Mouse (Mus musculus): ENCODE data around the gene Tigd3.

DNA sequence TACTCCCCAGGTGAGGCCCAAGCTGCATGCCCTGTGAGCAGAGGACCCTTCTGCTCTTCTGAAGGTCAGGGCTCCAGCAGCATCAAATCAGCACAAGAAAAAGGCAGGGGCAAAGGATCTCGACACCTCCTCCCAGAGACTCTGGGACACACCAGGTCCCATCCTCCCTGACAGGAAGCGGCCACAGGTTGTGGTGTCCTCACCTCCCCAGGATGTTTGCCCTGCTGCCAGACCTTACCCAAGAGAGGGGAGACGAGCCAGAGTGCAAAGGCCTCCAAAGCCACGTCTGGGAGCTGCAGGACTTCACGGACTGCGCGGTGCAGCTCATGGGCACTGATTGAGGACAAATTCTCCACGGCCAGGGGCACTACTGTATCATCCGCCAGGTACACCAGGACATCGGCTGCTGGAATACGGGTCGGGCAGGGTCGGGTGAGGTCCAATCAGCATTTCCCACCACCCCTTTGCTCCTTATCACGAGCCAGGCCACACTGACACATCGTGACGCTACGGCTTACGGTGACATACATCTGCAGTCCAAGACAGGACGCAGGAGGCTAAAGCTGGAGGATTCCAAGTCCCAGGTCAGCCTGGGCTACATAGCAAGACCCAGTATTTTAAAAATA lies 20.9 kb downstream of the Tigd3 start:
- TF ChIP-seq POLR2A (IDR thresholded peaks at IDR 0.05; ENCODE audit: low read depth, low read length) (no peak), CTCF (IDR thresholded peaks at IDR 0.05; ENCODE audit: extremely low read depth, insufficient read depth, insufficient read length, insufficient replicate concordance) (no peak)
